Mouse (Mus musculus): Measurements from ENCODE around the gene Zbtb34. TPM values are rescaled to one million over a fixed set of nuclear protein-coding genes. Genes with fewer than 3 reads are reported as not detected.

Gene Zbtb34
- polyA plus RNA-seq, 1 experiment from 2014 or later = 10.2 TPM

GRCm38 (mm10) chr2:33426640-33427398 lies 4.3 kb downstream of the Zbtb34 start:
- ATAC-seq (ENCODE audit: low FRiP score, low read depth) = no peak
- Histone ChIP-seq H3K27ac (replicated peaks) (no peak overlapping the region), H3K4me1 (peaks cover 22% of the 10 kb centered on the region), H3K4me2 (replicated peaks) (no peak overlapping the region), H3K9ac (replicated peaks) (no peak overlapping the region), H3K27me3 (no peaks in the 10 kb centered on the region), H3K36me3 (peaks cover 22% of the 10 kb centered on the region), H3K4me3 (no peak overlapping the region), H3K9me3 (no peaks in the 10 kb centered on the region)
- WGBS = 64% methylated on average over 10 of the region's 10 CpGs

DNA sequence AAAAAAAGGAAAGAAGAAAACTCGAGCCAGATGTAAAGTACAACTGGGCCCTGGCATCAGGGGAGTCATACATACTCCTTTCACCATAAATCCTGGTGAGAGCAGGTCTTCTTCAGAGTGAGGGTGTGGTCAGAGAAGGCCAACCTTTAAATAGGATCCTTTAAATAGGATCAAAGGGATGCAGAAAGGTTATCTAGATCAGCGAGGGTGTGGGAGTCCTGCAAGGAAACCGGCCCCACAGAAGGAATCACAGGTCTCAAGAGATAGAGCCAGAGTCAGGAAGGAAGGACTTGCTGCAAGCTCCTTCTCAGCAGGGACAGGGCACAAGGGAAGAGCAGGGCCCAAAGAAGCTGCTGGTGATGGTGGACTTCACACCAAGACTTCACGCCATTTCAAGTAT lies 13.7 kb downstream of the Zbtb34 start:
- H3K27ac ChIP-seq (replicated peaks) = no peak overlapping the region
- no peaks in the 10 kb centered on the region for H3K27me3 ChIP-seq
- ATAC-seq (ENCODE audit: low FRiP score, low read depth) = no peak
- 89% methylated on average over 4 of the region's 4 CpGs for WGBS
- H3K4me1 ChIP-seq = no peaks in the 10 kb centered on the region
- H3K9me3 ChIP-seq = no peaks in the 10 kb centered on the region
- H3K4me3 ChIP-seq = no peak overlapping the region
- peaks cover 11% of the 10 kb centered on the region for H3K36me3 ChIP-seq
- H3K4me2 ChIP-seq (replicated peaks) = no peak overlapping the region
- H3K9ac ChIP-seq (replicated peaks) = no peak overlapping the region

DNA sequence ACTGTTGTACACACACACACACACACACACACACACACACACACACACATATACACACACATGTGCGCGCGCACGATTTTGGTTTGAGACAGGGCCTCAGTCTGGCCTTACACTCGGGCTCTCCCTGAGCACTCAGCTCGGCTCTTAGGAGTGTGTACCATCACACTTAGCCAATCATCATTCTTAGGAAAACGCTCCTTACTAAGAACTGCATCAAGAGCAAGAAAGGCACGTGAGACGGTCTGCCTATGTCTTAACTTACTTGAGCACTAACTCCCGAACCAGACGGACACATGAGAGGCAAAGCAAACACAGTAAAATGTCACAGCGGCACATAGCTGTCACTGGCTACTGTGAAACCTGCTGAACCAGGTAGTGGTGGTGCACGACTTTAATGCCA lies 17.1 kb downstream of the Zbtb34 start:
- ATAC-seq (ENCODE audit: low FRiP score, low read depth) = no peak
- H3K27ac ChIP-seq (replicated peaks) = no peak overlapping the region
- WGBS = 94% methylated on average over 13 of the region's 13 CpGs
- H3K9ac ChIP-seq (replicated peaks) = no peak overlapping the region
- no peaks in the 10 kb centered on the region for H3K4me1 ChIP-seq
- H3K36me3 ChIP-seq = peaks cover 27% of the 10 kb centered on the region
- H3K4me3 ChIP-seq = no peak overlapping the region
- no peaks in the 10 kb centered on the region for H3K9me3 ChIP-seq
- H3K27me3 ChIP-seq = no peaks in the 10 kb centered on the region
- H3K4me2 ChIP-seq (replicated peaks) = no peak overlapping the region

GRCm38 (mm10) chr2:33412111-33412510 lies 19.0 kb downstream of the Zbtb34 start:
- ATAC-seq (ENCODE audit: low FRiP score, low read depth) = no peak
- no peak overlapping the region for H3K9ac ChIP-seq (replicated peaks)
- no peak overlapping the region for H3K4me2 ChIP-seq (replicated peaks)
- 88% methylated on average over 14 of the region's 14 CpGs for WGBS
- H3K27ac ChIP-seq (replicated peaks) = no peak overlapping the region
- H3K4me1 ChIP-seq = no peaks in the 10 kb centered on the region
- peaks cover 27% of the 10 kb centered on the region for H3K36me3 ChIP-seq
- no peaks in the 10 kb centered on the region for H3K9me3 ChIP-seq
- H3K4me3 ChIP-seq = no peak overlapping the region
- H3K27me3 ChIP-seq = no peaks in the 10 kb centered on the region

DNA sequence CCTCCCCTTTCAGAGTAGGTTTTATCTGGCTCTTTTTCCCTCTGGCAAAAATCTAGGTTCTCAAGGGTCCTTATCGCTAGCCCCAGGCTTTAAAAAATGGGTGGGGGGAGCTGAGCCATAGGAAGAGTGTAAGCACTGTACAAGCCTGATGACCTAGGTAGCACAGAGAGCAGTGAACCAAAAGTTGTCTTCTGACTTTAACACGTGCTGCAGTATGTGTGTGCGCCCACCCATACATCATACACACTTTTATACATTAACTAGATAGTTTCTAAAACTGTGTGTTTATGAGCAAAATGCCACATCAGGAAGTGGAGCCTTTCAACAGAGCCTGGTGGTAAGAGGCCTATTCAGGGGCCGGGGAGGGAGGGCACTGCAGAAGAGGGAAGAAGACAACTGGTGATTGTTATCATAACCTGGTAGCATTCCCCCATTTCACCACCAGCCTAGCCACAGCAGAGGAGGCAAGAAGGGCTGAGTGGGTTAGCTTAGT lies 27.6 kb downstream of the Zbtb34 start:
- H3K27ac ChIP-seq (replicated peaks) = no peak overlapping the region
- WGBS = 88% methylated on average over 4 of the region's 4 CpGs
- no peaks in the 10 kb centered on the region for H3K36me3 ChIP-seq
- no peak overlapping the region for H3K9ac ChIP-seq (replicated peaks)
- H3K4me2 ChIP-seq (replicated peaks) = no peak overlapping the region
- no peaks in the 10 kb centered on the region for H3K4me1 ChIP-seq
- no peak overlapping the region for H3K4me3 ChIP-seq
- ATAC-seq (ENCODE audit: low FRiP score, low read depth) = no peak
- H3K27me3 ChIP-seq = no peaks in the 10 kb centered on the region
- no peaks in the 10 kb centered on the region for H3K9me3 ChIP-seq

DNA sequence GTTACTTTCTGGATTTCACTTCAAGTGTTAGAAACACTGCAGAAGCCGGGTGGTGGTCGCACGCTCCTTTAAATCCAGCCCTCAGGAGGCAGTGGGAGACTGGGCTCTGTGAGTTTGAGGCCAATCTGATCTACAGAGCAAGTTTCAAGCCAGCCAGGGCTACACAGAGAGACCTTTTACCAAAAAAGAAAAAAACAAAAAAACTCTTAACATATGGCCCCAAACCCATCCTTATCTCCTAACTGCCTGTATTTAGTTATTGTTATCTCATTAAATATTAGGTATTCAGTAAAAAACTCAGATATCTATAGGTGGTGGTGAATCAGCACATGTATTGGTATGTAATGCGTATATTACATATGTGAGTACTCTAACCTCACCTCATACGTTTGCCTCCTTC lies 28.5 kb downstream of the Zbtb34 start:
- 63% methylated on average over 5 of the region's 5 CpGs for WGBS
- H3K4me2 ChIP-seq (replicated peaks) = no peak overlapping the region
- H3K4me1 ChIP-seq = no peaks in the 10 kb centered on the region
- H3K9ac ChIP-seq (replicated peaks) = no peak overlapping the region
- no peaks in the 10 kb centered on the region for H3K9me3 ChIP-seq
- ATAC-seq (ENCODE audit: low FRiP score, low read depth) = no peak
- no peaks in the 10 kb centered on the region for H3K36me3 ChIP-seq
- H3K27me3 ChIP-seq = no peaks in the 10 kb centered on the region
- no peak overlapping the region for H3K4me3 ChIP-seq
- no peak overlapping the region for H3K27ac ChIP-seq (replicated peaks)

DNA sequence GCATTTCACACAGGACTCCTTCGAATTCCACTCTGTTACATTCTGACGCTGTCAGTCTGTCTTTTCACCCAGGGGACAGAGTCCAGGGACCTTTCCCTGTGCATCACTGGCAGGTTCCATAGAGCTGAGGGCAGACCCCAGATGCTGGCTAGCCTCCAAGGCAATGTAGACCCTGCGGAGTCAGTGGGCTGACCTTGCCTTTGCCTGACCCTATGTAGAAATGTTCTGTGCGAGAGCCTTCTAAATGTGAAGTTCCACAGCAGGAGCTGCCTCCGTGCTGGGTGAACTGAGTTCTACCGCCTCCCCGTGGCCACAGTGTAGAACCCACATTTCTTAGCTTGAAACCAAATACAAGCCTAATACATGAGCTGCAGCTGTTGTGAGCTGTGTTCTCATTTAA lies 28.9 kb downstream of the Zbtb34 start:
- WGBS = 35% methylated on average over 7 of the region's 7 CpGs
- H3K4me2 ChIP-seq (replicated peaks) = no peak overlapping the region
- no peaks in the 10 kb centered on the region for H3K27me3 ChIP-seq
- H3K9ac ChIP-seq (replicated peaks) = no peak overlapping the region
- no peaks in the 10 kb centered on the region for H3K9me3 ChIP-seq
- no peak for ATAC-seq (ENCODE audit: low FRiP score, low read depth)
- no peak overlapping the region for H3K27ac ChIP-seq (replicated peaks)
- no peak overlapping the region for H3K4me3 ChIP-seq
- no peaks in the 10 kb centered on the region for H3K36me3 ChIP-seq
- H3K4me1 ChIP-seq = no peaks in the 10 kb centered on the region

DNA sequence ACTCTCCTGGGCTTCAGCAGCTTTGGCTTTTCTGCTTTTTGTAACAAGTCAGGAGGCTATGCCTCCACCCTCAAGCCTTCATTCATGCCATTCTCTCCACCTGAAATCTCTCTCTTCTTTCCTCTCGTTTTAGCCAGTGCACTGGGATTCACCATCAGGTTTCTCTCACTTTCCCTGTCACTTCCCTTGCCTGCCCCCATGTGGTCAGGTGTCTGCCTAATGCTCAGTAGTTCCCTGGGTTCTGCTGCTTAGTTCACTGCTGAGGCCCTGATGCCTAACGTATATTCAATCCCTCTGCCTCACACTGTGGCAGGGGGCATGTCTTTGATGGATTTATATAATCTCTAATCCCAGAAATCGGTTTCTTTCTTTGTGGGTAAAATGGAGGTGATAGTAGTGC lies 29.9 kb downstream of the Zbtb34 start:
- Histone ChIP-seq H3K36me3 (no peaks in the 10 kb centered on the region), H3K4me1 (no peaks in the 10 kb centered on the region), H3K4me2 (replicated peaks) (no peak overlapping the region), H3K9me3 (no peaks in the 10 kb centered on the region), H3K27me3 (no peaks in the 10 kb centered on the region), H3K4me3 (no peak overlapping the region), H3K27ac (replicated peaks) (no peak overlapping the region), H3K9ac (replicated peaks) (no peak overlapping the region)
- no peak for ATAC-seq (ENCODE audit: low FRiP score, low read depth)
- 43% methylated on average over 3 of the region's 3 CpGs for WGBS

- Histone ChIP-seq H3K36me3 (no peaks in the 10 kb centered on the region), H3K4me3 (no peak overlapping the region), H3K27ac (replicated peaks) (no peak overlapping the region), H3K4me1 (no peaks in the 10 kb centered on the region), H3K9ac (replicated peaks) (no peak overlapping the region), H3K27me3 (no peaks in the 10 kb centered on the region), H3K4me2 (replicated peaks) (no peak overlapping the region), H3K9me3 (no peaks in the 10 kb centered on the region)
- ATAC-seq (ENCODE audit: low FRiP score, low read depth) = no peak
- WGBS = 83% methylated on average over 5 of the region's 5 CpGs
Observed at GRCm38 (mm10) chr2:33400541-33400940, 30.6 kb downstream of the Zbtb34 start.

GRCm38 (mm10) chr2:33399091-33399490 lies 32.0 kb downstream of the Zbtb34 start:
- Histone ChIP-seq H3K36me3 (no peaks in the 10 kb centered on the region), H3K4me1 (no peaks in the 10 kb centered on the region), H3K9me3 (no peaks in the 10 kb centered on the region), H3K27me3 (no peaks in the 10 kb centered on the region), H3K27ac (replicated peaks) (no peak overlapping the region), H3K4me2 (replicated peaks) (no peak overlapping the region), H3K9ac (replicated peaks) (no peak overlapping the region), H3K4me3 (no peak overlapping the region)
- WGBS = 83% methylated on average over 7 of the region's 7 CpGs
- no peak for ATAC-seq (ENCODE audit: low FRiP score, low read depth)

GRCm38 (mm10) chr2:33397036-33397435 lies 34.1 kb downstream of the Zbtb34 start:
- no peak for ATAC-seq (ENCODE audit: low FRiP score, low read depth)
- Histone ChIP-seq H3K4me3 (no peak overlapping the region), H3K4me2 (replicated peaks) (no peak overlapping the region), H3K4me1 (no peaks in the 10 kb centered on the region), H3K9me3 (no peaks in the 10 kb centered on the region), H3K9ac (replicated peaks) (no peak overlapping the region), H3K27ac (replicated peaks) (no peak overlapping the region), H3K36me3 (no peaks in the 10 kb centered on the region), H3K27me3 (no peaks in the 10 kb centered on the region)
- WGBS = 77% methylated on average over 4 of the region's 4 CpGs

- Histone ChIP-seq H3K9ac (replicated peaks) (no peak overlapping the region), H3K4me3 (no peak overlapping the region), H3K27ac (replicated peaks) (no peak overlapping the region), H3K4me2 (replicated peaks) (no peak overlapping the region), H3K27me3 (no peaks in the 10 kb centered on the region), H3K9me3 (no peaks in the 10 kb centered on the region), H3K36me3 (no peaks in the 10 kb centered on the region), H3K4me1 (no peaks in the 10 kb centered on the region)
- 90% methylated on average over 2 of the region's 2 CpGs for WGBS
- ATAC-seq (ENCODE audit: low FRiP score, low read depth) = no peak
Observed at GRCm38 (mm10) chr2:33395053-33395452, 36.1 kb downstream of the Zbtb34 start.

Data from midbrain, embryonic 12.5 days (tissue).